Mouse (Mus musculus) limb, embryonic 12.5 days (tissue): Measurements from ENCODE around the gene Ap2a2. TPM values are rescaled to one million over a fixed set of nuclear protein-coding genes. Genes with fewer than 3 reads are reported as not detected.
"Not testable (repeated sequence)": the region's sequence is repeated elsewhere in the genome, so short reads cannot be mapped to it uniquely, and the experiment has no call there.

Experiments
- ATAC-seq: fragments of 200-750 bp; cut with Nextera tagmentation; 2 replicates; pipeline ENCODE4 v1.8.0; 2017; ENCODE audit warnings: low read depth, moderate TSS enrichment; ENCODE audit not compliant: insufficient number of reproducible peaks, insufficient read depth, low FRiP score, low TSS enrichment
- H3K27ac ChIP-seq: fragments of 300-500 bp; sonication (generic); 2 replicates; pipeline ENCODE4 v1.5.1; 2016; ENCODE audit warnings: mild to moderate bottlenecking, moderate library complexity
- H3K27me3 ChIP-seq: fragments of 300-500 bp; sonication (generic); 2 replicates; pipeline ENCODE4 v1.6.1; 2016; ENCODE audit warnings: mild to moderate bottlenecking, moderate library complexity
- H3K36me3 ChIP-seq: fragments of 300-500 bp; sonication (generic); 2 replicates; pipeline ENCODE4 v1.6.1; 2016; ENCODE audit warnings: mild to moderate bottlenecking, moderate library complexity
- H3K4me1 ChIP-seq: fragments of 300-500 bp; sonication (generic); replicated peaks from 2 replicates; pipeline ENCODE4 v1.6.1; 2016
- H3K4me2 ChIP-seq: fragments of 300-500 bp; sonication (generic); 2 replicates; pipeline ENCODE4 v1.6.1; 2016; ENCODE audit warnings: mild to moderate bottlenecking, moderate library complexity
- H3K4me3 ChIP-seq: fragments of 300-500 bp; sonication (generic); replicated peaks from 2 replicates; pipeline ENCODE4 v1.5.1; 2016; ENCODE audit warnings: mild to moderate bottlenecking
- H3K9ac ChIP-seq: fragments of 300-500 bp; sonication (generic); replicated peaks from 2 replicates; pipeline ENCODE4 v1.6.1; 2016; ENCODE audit warnings: mild to moderate bottlenecking, moderate library complexity
- H3K9me3 ChIP-seq: fragments of 300-500 bp; sonication (generic); 2 replicates; pipeline ENCODE4 v1.6.1; 2016; ENCODE audit warnings: mild to moderate bottlenecking, moderate library complexity
- WGBS: fragments of 180-500 bp; shearing (Covaris S2); methylation state at CpG from one replicate; pipeline ENCODE4 v1.1.7; 2016; 5-methylcytosine and 5-hydroxymethylcytosine counted together
- polyA plus RNA-seq: library from polyadenylated mRNA; unstranded; fragments of >200 nt; fragmentation: Nextera tagmentation; extraction: Ambion mirVana; gene quantifications from 2 replicates; pipeline ENCODE4 v1.2.1, GENCODE M21; 2016

Ap2a2 gene
- polyA plus RNA-seq, 1 experiment from 2014 or later, result 93.3 TPM

- H3K9ac ChIP-seq, result no peak overlapping the region
- ATAC-seq, result no peak
- H3K4me2 ChIP-seq, result no peak overlapping the region
- no peaks in the 10 kb centered on the region for H3K27me3 ChIP-seq
- no peak overlapping the region for H3K27ac ChIP-seq
- peaks cover 10% of the 10 kb centered on the region; the same call in 1 of the 2 replicates for H3K36me3 ChIP-seq
- H3K4me3 ChIP-seq, result no peak overlapping the region
- H3K4me1 ChIP-seq, result no peaks in the 10 kb centered on the region
- no peaks in the 10 kb centered on the region for H3K9me3 ChIP-seq
- 92% methylated on average over 2 of the region's 2 CpGs for WGBS
These were observed 17.0 kb downstream of the Ap2a2 start for GRCm38 (mm10) chr7:141578943-141579342.

- Histone ChIP-seq H3K27ac (no peak overlapping the region), H3K27me3 (no peaks in the 10 kb centered on the region), H3K9ac (no peak overlapping the region), H3K36me3 (peaks cover 16% of the 10 kb centered on the region), H3K4me3 (no peak overlapping the region), H3K4me2 (no peak overlapping the region), H3K4me1 (no peaks in the 10 kb centered on the region), H3K9me3 (no peaks in the 10 kb centered on the region)
- no peak for ATAC-seq
- 78% methylated on average over 7 of the region's 7 CpGs for WGBS
These were observed 19.4 kb downstream of the Ap2a2 start for GRCm38 (mm10) chr7:141581323-141581722.

- H3K27ac ChIP-seq, result no peak overlapping the region
- H3K9me3 ChIP-seq, result no peaks in the 10 kb centered on the region
- H3K4me3 ChIP-seq, result no peak overlapping the region
- no peak for ATAC-seq
- H3K27me3 ChIP-seq, result no peaks in the 10 kb centered on the region
- H3K4me1 ChIP-seq, result no peaks in the 10 kb centered on the region
- 92% methylated on average over 5 of the region's 5 CpGs for WGBS
- H3K9ac ChIP-seq, result no peak overlapping the region
- H3K36me3 ChIP-seq, result peaks cover 25% of the 10 kb centered on the region
- H3K4me2 ChIP-seq, result no peak overlapping the region
These were observed 22.3 kb downstream of the Ap2a2 start for GRCm38 (mm10) chr7:141584048-141584841.

- ATAC-seq, result no peak
- WGBS, result 88% methylated on average over 4 of the region's 4 CpGs
These were observed 23.3 kb downstream of the Ap2a2 start for GRCm38 (mm10) chr7:141585288-141585687.

GRCm38 (mm10) chr7:141585881-141586280, 23.9 kb downstream of the Ap2a2 start:
- Histone ChIP-seq H3K4me2 (no peak overlapping the region), H3K9ac (no peak overlapping the region), H3K4me3 (no peak overlapping the region), H3K9me3 (no peaks in the 10 kb centered on the region), H3K27ac (no peak overlapping the region), H3K27me3 (no peaks in the 10 kb centered on the region), H3K4me1 (no peaks in the 10 kb centered on the region), H3K36me3 (peaks cover 40% of the 10 kb centered on the region)
- 81% methylated on average over 1 of the region's 1 CpGs for WGBS
- ATAC-seq, result no peak

More at GRCm38 (mm10) chr7:141585288-141585687, 23.3 kb downstream of the Ap2a2 start:
- Histone ChIP-seq H3K4me3 (no peak overlapping the region), H3K9me3 (no peaks in the 10 kb centered on the region), H3K4me1 (no peaks in the 10 kb centered on the region), H3K9ac (no peak overlapping the region), H3K36me3 (peaks cover 34% of the 10 kb centered on the region), H3K27me3 (no peaks in the 10 kb centered on the region), H3K4me2 (no peak overlapping the region), H3K27ac (no peak overlapping the region)

GRCm38 (mm10) chr7:141588890-141589289, 26.9 kb downstream of the Ap2a2 start:
- Histone ChIP-seq H3K36me3 (peaks cover 39% of the 10 kb centered on the region), H3K9ac (no peak overlapping the region), H3K4me1 (no peaks in the 10 kb centered on the region), H3K27ac (no peak overlapping the region), H3K9me3 (no peaks in the 10 kb centered on the region), H3K27me3 (no peaks in the 10 kb centered on the region), H3K4me3 (no peak overlapping the region), H3K4me2 (no peak overlapping the region)
- no peak for ATAC-seq
- WGBS, result 92% methylated on average over 6 of the region's 6 CpGs

GRCm38 (mm10) chr7:141590249-141590648, 28.3 kb downstream of the Ap2a2 start:
- ATAC-seq, H3K4me2 ChIP-seq, H3K27ac ChIP-seq, H3K4me1 ChIP-seq, H3K9me3 ChIP-seq, H3K4me3 ChIP-seq, H3K27me3 ChIP-seq, H3K9ac ChIP-seq: not testable (repeated sequence)
- 95% methylated on average over 6 of the region's 7 CpGs for WGBS
- H3K36me3 ChIP-seq, result peaks cover 50% of the 10 kb centered on the region

- ATAC-seq, result no peak
- no peak overlapping the region for H3K4me2 ChIP-seq
- H3K9me3 ChIP-seq, result no peaks in the 10 kb centered on the region
- H3K4me1 ChIP-seq, result no peaks in the 10 kb centered on the region
- no peak overlapping the region for H3K4me3 ChIP-seq
- H3K36me3 ChIP-seq, result peaks cover 50% of the 10 kb centered on the region
- no peak overlapping the region for H3K9ac ChIP-seq
- H3K27me3 ChIP-seq, result no peaks in the 10 kb centered on the region
- WGBS, result 96% methylated on average over 8 of the region's 8 CpGs
- no peak overlapping the region for H3K27ac ChIP-seq
These were observed 29.0 kb downstream of the Ap2a2 start for GRCm38 (mm10) chr7:141590959-141591358.

- H3K4me1 ChIP-seq, result no peaks in the 10 kb centered on the region
- no peak overlapping the region for H3K27ac ChIP-seq
- H3K36me3 ChIP-seq, result peaks cover 58% of the 10 kb centered on the region
- H3K9ac ChIP-seq, result no peak overlapping the region
- 100% methylated on average over 1 of the region's 1 CpGs for WGBS
- no peak for ATAC-seq
- H3K27me3 ChIP-seq, result no peaks in the 10 kb centered on the region
- H3K4me3 ChIP-seq, result no peak overlapping the region
- no peak overlapping the region for H3K4me2 ChIP-seq
- H3K9me3 ChIP-seq, result no peaks in the 10 kb centered on the region
These were observed 30.1 kb downstream of the Ap2a2 start for GRCm38 (mm10) chr7:141592096-141592495.

GRCm38 (mm10) chr7:141593056-141593455, 31.1 kb downstream of the Ap2a2 start:
- 93% methylated on average over 6 of the region's 6 CpGs for WGBS
- Histone ChIP-seq H3K9ac (no peak overlapping the region), H3K27ac (no peak overlapping the region), H3K4me3 (no peak overlapping the region), H3K4me2 (no peak overlapping the region), H3K4me1 (no peaks in the 10 kb centered on the region), H3K9me3 (no peaks in the 10 kb centered on the region), H3K36me3 (peaks cover 66% of the 10 kb centered on the region), H3K27me3 (no peaks in the 10 kb centered on the region)
- no peak for ATAC-seq

GRCm38 (mm10) chr7:141596971-141597370, 35.0 kb downstream of the Ap2a2 start:
- 80% methylated on average over 1 of the region's 1 CpGs for WGBS
- H3K4me2 ChIP-seq, result no peak overlapping the region
- no peaks in the 10 kb centered on the region for H3K4me1 ChIP-seq
- no peak overlapping the region for H3K4me3 ChIP-seq
- no peak overlapping the region for H3K27ac ChIP-seq
- no peaks in the 10 kb centered on the region for H3K9me3 ChIP-seq
- ATAC-seq, result no peak
- no peaks in the 10 kb centered on the region for H3K27me3 ChIP-seq
- H3K9ac ChIP-seq, result no peak overlapping the region
- H3K36me3 ChIP-seq, result peaks cover 73% of the 10 kb centered on the region

GRCm38 (mm10) chr7:141597563-141597962, 35.6 kb downstream of the Ap2a2 start:
- Histone ChIP-seq H3K9ac (0 out of 2 replicates have a peak overlapping the region, but pooled peaks have one; percentile 12), H3K27me3 (no peaks in the 10 kb centered on the region), H3K4me1 (no peaks in the 10 kb centered on the region), H3K36me3 (peaks cover 77% of the 10 kb centered on the region), H3K9me3 (no peaks in the 10 kb centered on the region), H3K27ac (no peak overlapping the region), H3K4me2 (no peak overlapping the region), H3K4me3 (no peak overlapping the region)
- 89% methylated on average over 6 of the region's 6 CpGs for WGBS
- ATAC-seq, result no peak
